Mouse (Mus musculus) G1E (cell line): ENCODE data around the gene Dact3.

Experiments
- CTCF ChIP-seq: IDR thresholded peaks from 2 replicates; pipeline ENCODE4 v1.5.1; 2012; ENCODE audit warnings: low read depth, low read length, inconsistent platforms, mixed read lengths
- GATA2 ChIP-seq: IDR thresholded peaks from 2 replicates; pipeline ENCODE4 v1.6.1; 2012; ENCODE audit warnings: low read depth, low read length, inconsistent platforms, borderline replicate concordance
- POLR2AphosphoS5 ChIP-seq: IDR thresholded peaks from 2 replicates; pipeline ENCODE4 v1.6.1; 2012; ENCODE audit warnings: low read depth, low read length, inconsistent platforms; ENCODE audit not compliant: insufficient replicate concordance
- TAL1 ChIP-seq: conservative IDR thresholded peaks from 2 replicates; pipeline ENCODE4 v1.6.1; 2012; ENCODE audit warnings: low read depth, low read length, inconsistent platforms, mixed read lengths

DNA sequence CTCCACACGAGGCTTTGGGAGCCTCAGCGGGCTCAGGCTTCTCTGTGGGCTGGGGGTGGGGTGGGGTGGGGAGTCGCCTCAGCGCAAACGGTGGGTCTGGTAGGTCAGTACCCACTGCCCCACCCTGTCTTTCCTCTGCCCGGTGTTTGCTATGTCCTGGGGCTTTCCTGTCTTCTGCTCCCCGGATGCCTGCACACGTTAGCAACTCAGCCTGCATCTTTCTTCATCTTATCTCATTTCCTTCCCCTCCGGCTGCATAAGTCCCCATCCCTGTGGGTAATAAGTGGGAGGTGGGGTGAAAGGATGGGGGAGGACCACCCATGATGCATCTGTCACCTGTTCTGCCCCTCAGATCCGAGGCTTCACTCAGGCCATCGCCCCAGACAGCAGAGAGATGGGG is 33.2 kb downstream of the Dact3 start:
- no peak for TF ChIP-seq CTCF
- no peak for TF ChIP-seq TAL1
- no peak for TF ChIP-seq GATA2
- no peak for TF ChIP-seq POLR2AphosphoS5
